Mouse (Mus musculus) spleen, adult 2 months (tissue): ENCODE results near the gene Gstp1.

Experiments used
- CTCF ChIP-seq: fragments of 200-500 bp; IDR thresholded peaks from 2 replicates; pipeline ENCODE4 v1.5.1; 2011; ENCODE audit warnings: mild to moderate bottlenecking, inconsistent platforms; ENCODE audit not compliant: insufficient read depth, insufficient read length, insufficient replicate concordance; ENCODE audit errors: extremely low read depth
- POLR2A ChIP-seq: fragments of 200-500 bp; IDR thresholded peaks from 2 replicates; pipeline ENCODE4 v1.6.1; 2011; ENCODE audit warnings: low read depth, low read length, inconsistent platforms

DNA sequence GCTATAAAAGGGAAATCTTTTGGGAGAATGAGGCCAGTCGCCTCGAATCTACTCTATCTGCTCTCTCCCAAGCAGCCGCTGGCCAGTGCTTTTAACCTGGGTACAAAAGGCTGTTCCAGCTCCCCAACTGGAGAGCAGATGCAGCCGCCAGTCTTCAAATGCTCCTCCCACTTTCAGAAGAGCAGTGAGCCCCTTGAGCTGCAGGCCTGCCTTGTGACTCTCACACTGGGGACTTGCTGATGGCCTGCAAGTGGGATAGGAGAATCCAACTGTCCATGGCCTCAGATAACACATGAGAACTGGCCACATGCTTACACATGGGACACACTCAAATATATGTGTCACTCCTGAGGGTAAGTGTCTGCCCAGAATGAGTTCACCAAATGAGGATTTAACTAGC, 18.9 kb upstream of the Gstp1 start:
- TF ChIP-seq CTCF (no peak), POLR2A (no peak)
